Mouse (Mus musculus) cerebellum, adult 18-20 months (tissue): ENCODE results near the gene Prodh2.

Experiments used
- DNase-seq, 2 experiments: peaks; one replicate each; pipeline ENCODE4 v3.0.0; 2021

The Prodh2 gene

DNA sequence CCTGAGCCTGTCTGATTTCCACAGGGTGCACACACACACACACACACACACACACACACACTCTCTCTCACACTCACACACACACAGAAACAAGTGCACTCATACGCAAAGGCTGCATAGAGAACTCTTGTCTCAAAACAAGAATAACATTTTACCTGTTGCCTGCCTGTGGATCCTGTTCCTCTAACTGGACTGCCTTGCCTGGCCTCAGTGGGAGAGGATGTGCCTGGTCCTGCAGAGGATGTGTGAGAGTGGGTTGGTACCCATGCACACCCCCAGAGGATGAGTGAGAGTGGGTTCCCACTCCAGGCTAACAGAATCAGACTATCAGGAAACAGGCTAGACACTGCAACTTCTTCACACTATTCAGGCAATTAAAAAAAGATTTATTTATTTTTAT, 57.2 kb downstream of the Prodh2 start:
- DNase-seq: no peak

DNA sequence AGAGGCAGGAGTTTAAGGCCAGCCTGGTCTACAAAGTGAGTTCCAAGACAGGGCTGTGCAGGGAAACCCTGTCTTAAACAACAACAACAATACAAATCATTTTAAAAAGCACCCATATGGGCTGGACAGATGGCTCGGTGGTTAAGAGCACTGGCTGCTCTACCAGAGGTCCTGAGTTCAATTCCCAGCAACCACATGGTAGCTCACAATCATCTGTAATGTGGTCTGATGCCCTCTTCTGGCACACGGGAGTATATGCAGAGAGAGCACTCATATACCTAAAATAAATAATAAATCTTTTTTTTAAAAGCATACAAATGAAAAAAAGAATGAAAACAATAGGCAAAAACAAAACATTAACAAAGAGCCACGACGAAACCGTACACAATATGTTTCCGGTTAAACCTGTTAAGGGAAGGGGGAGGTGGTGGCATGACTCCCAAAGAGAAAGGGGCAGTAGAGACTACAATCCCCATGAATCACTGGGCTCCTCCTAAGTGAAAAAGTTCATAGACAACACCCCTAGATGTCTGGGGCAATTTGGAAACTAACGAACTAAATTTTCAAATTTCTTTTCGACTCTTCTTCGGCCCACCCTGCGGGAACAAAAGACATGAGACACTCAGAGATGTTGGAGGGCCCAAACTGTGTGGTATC, 58.2 kb downstream of the Prodh2 start:
- no peak for DNase-seq

DNA sequence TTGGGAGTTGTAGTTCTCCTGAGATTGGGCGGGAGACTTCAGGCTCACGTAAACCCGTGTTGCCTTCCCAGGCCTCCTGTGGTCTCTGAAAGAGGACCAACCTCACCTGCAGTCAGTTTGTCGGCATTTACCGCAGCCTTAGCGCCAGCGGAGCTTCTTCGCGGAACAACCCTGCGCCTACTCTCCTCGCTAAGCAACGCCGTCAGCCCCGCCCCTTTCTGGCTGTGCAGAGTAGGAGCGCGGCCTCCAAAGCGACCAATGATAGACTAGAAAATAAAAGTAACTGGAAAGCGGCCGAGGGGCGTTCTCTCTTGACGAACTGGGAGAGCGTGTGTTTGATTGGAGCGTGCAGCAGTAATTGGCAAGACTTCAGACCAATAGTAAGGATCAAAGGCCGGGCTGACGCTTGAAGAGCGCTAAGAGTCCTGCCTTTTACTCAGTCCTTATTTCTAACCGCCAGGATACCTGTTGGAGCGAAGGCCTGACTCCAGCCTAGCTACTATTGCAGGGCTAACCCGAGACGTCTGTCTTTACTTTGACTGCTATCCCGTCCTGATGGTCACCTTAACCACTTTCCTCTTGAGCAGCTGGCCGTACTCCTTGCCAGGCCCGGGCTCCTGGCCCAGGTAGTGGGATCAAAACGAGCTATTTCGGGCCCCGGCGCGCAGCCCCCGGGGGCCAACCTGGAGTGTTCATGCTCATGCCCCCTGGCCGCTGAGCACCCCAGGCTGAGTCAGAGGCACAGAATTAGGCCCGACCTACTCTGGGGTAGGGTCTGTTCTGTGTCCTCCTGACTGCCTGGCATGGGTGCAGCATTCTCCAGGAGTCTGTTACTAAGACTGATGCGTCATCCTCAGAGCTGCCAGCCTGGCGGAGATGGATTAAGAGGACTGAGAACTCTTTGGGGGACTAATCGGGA, 58.9 kb downstream of the Prodh2 start, which contains the start of the genes Hspb6 and Proser3:
Hspb6 (plus strand) TSS at position 77 of the 919 bp plus-strand sequence.
Proser3 (minus strand) TSS at position 198 of the 919 bp plus-strand sequence.
- peak; percentile 95 to 98 for DNase-seq

DNA sequence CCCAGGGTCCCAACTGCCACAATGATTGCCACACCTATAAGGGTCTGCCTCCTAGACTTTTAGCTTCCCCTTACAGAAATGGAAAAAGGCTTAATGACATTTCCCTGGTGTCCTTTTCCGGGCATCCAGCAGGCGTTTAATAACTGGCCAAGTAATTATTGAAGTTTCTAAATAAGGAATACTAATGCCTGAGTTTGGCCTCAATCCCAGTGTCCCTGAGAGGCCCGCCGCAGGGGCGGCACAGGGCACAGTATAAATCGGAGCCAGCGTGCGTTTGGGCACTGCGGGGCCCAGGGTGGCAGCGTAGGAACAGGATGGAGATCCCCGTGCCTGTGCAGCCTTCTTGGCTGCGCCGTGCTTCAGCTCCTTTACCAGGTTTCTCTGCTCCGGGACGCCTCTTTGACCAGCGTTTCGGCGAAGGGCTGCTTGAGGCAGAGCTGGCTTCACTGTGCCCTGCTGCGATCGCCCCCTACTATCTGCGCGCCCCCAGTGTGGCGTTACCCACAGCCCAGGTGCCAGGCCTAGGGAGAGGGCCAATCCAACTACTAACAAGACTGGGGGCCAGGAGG, 59.7 kb downstream of the Prodh2 start:
- peak; percentile 61 to 71 for DNase-seq

DNA sequence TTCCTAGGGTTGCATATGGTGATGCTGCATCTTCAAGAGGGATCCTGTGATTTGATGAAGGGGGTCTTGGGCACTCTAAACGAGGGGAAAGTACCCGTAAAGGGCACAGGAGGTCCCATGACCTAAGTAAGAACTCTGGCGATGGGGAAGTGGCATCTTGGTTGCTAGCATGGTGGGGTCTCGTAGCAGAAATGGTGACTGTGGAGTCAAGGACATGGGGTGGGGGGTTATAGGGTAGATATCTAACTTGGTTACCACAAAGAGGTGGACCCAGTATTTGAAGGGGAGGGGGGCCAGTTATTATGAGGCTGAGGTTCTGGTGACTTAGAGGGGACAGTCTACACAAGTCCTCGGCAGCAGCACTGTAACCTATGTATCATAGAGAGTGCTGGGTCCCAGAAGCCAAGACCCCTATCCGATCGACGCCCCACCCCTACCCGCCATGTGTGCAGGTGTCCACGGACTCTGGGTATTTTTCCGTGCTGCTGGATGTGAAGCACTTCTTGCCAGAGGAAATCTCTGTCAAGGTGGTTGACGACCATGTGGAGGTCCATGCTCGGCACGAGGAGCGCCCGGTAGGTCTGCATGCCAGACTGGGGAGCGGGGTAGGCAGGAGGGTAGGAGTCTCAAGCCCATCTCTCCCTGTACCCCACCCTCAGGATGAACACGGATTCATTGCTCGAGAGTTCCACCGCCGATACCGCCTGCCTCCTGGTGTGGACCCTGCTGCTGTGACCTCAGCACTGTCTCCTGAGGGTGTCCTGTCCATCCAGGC, 60.6 kb downstream of the Prodh2 start:
- DNase-seq: no peak

DNA sequence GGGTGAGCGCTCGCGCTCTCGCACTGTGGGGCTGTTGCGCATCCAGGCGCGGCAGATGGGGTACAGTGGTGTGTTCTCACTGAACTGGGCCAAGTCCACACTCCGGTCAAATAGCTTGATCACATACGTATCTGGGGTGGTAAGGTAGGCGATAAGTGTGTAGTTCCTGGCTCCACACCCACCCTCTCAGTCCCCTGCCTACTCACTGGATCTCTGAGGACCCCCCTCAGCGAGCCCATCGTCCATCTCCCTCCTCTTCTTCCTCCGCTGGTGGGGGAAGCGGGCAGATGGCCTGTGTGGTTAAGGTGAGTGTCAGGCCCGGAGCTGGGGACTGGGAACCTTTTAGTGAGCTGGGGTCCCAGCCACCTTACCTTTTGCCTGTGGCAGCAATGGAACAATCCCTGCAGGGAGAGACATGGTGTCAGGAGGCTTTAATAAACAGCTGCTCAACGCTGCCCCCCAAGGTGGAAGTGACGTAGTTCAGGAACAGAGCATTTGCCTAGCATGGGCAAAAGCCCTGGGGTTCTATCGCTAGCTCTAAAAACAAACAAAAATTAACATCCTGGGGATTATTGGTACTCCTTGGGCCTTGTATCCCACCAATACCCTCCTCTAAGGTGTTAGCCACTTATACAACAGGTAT, 63.6 kb downstream of the Prodh2 start:
- peak in 1 of 2 experiments; percentile 28 for DNase-seq

DNA sequence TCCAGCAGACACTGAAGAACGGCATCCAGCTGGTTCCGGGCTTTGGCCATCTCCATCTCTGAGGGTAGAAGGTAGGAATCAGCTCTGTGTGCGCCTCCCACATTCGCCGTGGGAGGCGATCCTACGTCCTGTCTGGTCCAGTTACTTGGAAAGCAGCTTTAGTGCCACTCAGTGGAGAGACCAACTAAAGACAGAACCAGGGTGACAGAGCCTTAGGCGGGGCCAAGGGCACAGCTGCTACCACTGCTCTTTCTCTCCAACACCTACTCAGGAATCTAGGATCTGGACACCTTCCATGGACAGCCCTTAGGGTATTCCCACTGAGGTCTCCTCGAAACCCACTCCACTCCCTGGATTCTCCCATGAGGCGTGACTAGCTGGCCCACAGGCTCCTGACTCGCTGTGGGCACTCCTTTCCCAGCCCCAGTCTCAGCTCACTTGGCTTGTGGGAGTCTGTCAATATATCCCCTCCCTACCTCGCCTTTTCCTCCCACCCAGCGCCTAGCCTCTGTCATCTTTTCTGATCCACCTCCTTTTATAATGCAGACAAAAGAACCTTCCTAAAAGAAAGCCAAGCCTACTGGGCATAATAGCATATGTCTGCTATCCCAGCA, 64.6 kb downstream of the Prodh2 start:
- peak in 1 of 2 experiments; percentile 20 for DNase-seq

- DNase-seq: no peak
These were observed 65.4 kb downstream of the Prodh2 start for GRCm38 (mm10) chr7:30558656-30559442.

DNA sequence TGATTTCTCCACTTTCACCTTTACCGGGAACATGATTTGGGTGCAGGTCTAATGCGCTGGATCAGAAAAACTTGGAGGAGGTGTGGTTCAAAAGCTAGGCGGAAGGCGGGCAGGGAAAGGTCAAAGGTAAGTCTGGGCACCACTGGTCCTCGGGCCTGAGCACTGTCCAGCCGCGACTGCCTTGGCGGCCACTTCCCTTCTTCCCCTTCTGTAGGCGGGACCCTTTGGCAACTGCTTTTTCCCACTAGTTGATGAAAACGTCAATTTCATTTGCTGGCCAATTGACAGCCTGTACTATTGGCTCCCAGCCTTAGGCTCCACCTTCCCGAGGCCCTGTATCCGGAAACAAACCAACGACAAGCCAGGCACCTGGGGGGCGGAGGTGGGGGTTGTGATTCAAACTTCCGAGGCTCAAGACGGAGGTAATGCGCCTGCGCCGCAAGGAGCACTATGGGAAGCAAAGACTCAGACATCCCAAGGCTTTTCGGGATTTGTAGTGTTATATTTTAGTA, 66.1 kb downstream of the Prodh2 start, which contains the start of gene Lin37:
Lin37 (minus strand) TSS at position 396 of the 512 bp plus-strand sequence.
- DNase-seq: peak; percentile 97 to 99

DNA sequence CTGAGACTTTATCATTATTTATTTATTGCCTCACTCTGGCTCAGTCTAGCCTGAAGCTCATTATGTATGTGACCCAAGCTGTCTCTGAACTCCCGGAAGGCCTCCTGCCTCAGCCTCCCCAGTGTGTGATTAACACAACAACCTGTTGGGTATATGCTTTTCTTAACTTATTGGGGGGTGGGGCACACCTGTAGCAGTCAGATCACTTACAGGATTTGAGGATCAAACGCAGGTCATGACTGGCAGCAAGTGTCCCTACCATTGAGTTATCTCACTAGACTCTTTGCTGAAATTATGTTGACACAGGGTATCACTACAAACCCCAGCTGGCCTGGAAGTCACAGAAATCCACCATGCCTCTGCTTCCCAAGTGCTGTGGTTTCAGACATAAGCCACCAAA, 66.9 kb downstream of the Prodh2 start:
- DNase-seq: peak in 1 of 2 experiments; percentile 18

GRCm38 (mm10) chr7:30562526-30563116, 69.2 kb downstream of the Prodh2 start:
- no peak for DNase-seq
